Mouse (Mus musculus) CH12F3 (cell line): ENCODE measurements around the gene 1810024B03Rik.
"Not testable (repeated sequence)": the region's sequence is repeated elsewhere in the genome, so short reads cannot be mapped to it uniquely, and the experiment has no call there.

Experiments used
- in situ Hi-C: fragments of 300-500 bp; cut with MboI; formaldehyde crosslinking; loops from 2 replicates; pipeline ENCODE4 v1.14.3; 2020; ENCODE audit warnings: low sequenced_read_pairs

1810024B03Rik gene

GRCm38 (mm10) chr2:127207547-127208451 lies at the start of gene 1810024B03Rik, which contains the start of gene Snrnp200:
1810024B03Rik (minus strand) TSS chr2:127208280.
Snrnp200 (plus strand) TSS chr2:127208386.
- in situ Hi-C loops, result no loop called here

DNA sequence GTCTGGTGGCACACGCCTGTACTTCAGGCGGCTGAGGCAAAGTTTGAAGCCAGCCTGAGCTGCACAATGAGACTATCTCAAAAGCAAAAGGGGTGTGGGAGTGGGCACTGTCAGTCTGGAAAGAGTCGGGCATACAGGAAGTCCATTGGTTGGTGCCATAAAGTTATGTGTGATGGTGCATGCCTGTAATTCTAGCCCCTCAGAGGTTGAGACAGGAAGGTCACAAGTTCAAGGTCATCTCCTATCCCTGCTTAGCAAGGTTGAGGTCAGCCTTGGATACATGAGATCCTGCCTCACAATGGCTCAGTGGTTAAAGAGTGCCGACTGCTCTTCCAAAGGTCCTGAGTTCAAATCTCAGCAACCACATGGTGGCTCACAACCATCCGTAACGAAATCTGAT lies 47.2 kb upstream of the 1810024B03Rik start:
- in situ Hi-C loops, result loop anchor here (10.0 kb wide), 1 partner anchor 90 kb away; no protein-coding TSS in a partner anchor

- in situ Hi-C loops, result loop anchor here (10.0 kb wide), 1 partner anchor 90 kb away; no protein-coding TSS in a partner anchor
Measured at GRCm38 (mm10) chr2:127254604-127255134, 46.6 kb upstream of the 1810024B03Rik start.

GRCm38 (mm10) chr2:127252787-127253186 lies 44.7 kb upstream of the 1810024B03Rik start:
- in situ Hi-C loops, result loop anchor here (10.0 kb wide), 1 partner anchor 92 kb away; no protein-coding TSS in a partner anchor

DNA sequence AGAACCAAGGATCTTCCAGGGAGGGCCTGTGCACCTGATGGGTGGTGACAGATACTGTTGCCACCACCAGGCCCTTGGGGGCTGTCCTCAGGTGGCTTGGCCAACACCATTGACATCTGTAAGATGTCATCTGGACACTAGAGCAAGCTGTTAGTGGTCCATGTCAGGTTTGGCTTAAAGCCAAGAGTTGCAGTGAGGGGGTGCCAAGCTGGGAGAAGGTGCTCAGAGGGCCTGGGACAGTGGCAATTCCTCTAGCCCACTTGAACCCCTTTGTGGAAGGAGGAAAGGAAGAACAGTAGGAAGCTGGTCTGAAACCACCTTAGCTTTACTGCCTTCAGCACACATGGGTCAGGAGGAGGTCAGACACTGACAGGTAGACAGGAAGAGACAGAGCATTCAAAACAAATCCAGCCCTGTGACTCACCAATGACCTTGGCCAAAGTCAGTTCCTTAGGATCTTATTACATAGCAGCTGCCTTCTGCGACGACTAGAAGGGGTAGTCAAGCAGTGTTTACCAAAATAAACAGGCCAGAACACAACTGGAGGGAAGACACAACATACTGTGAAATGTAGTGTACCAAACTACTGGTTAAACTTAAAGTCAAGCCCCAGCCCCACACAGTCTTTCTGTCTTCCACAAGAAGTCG lies 43.9 kb upstream of the 1810024B03Rik start:
- in situ Hi-C loops, result loop anchor here (10.0 kb wide), 1 partner anchor 93 kb away; no protein-coding TSS in a partner anchor

GRCm38 (mm10) chr2:127251457-127251856 lies 43.4 kb upstream of the 1810024B03Rik start:
- in situ Hi-C loops, result loop anchor here (10.0 kb wide), 1 partner anchor 93 kb away; no protein-coding TSS in a partner anchor

DNA sequence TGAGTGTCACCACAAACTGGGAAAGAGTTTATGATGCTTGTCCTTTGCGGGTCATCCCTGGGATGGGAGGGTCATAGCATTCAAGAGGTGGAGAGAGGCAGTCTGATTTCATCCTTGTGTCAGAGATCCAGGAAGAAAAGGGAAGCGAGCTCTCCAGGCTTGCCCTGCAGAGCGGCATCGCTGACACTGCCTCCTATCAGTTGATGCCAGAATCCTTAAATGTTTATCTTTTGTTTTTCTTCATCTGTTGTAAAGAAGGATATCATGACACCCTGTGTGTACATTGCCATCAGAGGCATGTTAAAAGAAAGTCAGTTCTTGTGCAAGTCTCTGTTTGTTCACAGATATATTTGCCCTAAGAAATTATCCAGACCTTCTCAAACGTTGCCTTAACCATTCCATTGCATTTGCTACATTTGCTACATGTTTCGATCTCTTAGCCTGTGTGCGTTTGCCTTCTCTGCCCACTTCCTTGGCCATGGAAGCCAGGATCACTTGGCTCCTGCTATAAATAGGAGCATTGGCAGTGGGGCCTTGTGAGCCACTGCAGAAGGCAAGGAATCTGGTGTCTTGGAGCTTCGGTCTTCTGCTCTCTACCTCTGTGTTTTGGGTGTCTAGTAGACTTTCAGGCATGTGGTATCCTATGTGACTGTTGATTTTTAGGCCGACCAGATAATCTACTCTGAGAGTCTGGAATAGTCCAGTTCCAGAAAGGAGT lies 42.4 kb upstream of the 1810024B03Rik start:
- in situ Hi-C loops, result loop anchor here (10.0 kb wide), 1 partner anchor 94 kb away; no protein-coding TSS in a partner anchor

DNA sequence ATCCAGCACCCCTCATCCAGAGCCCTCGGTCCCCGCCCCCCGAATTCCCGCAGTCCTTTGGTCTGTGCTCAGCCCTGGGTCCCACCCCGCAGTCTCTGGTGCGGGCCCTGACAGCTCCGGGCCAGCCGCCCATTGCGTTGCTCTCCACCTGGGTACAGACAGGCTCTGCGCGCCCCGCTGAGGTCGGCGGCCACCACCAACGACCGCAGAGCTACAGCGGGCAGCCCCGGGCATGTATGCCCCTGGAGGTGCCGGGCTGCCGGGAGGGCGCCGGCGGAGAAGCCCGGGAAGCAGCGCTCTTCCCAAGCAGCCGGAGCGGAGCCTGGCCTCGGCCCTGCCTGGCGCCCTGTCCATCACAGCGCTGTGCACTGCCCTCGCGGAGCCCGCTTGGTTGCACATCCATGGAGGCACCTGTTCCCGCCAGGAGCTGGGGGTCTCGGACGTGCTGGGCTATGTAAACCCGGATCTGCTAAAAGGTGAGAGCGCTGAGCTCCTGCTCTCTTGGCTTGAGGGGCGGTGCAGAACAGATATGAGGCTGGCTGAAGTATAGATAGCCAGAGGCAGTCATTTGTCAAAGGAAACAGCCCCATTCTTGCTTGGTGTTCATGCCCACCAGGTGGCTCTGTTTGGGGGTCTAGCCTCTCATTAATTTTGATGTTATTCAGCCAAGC lies 40.4 kb upstream of the 1810024B03Rik start:
- in situ Hi-C loops, result no loop called here

DNA sequence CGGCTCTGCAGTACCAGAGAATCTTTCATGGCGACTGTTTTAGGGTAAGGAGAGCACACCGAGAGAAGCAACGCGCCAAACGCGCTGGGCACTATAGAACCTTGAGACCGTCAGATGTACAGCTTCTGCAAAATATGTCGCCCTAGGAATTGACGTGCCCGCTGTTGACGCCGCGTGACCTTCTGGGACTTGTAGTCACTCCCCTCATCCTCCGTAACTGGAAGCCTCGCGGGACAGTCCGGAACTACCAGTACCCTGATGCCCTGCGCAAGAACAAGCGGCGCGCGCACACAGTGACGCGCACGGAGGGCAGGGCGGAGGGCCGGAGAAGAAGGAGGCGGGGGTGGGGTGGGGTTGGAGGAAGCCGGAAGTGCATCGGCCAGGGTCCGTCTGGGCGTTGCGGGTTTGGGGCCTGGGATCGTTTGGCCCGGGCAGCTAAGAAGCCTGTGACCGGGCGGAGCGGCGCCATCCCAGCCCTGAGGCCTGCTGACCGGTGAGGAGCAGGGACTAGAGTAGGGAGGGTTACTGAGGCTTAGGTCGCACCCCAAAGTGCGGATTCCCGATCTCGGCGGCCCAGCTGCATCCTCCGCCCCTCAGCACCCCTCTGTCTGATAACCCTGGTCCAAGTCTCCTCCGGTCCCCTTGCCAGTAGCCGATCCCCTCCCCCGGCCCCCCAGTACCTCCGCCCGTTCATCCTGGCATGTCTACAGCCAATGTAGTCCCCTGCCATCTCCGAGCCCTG lies 39.7 kb upstream of the 1810024B03Rik start, which contains the start of the genes Ciao1 and Tmem127:
Gene Ciao1 (minus strand): TSS at position 225 of the 742 bp plus-strand sequence.
Gene Tmem127 (plus strand): TSS at position 317 of the 742 bp plus-strand sequence.
- in situ Hi-C loops, result no loop called here

- in situ Hi-C loops, result no loop called here
Measured at GRCm38 (mm10) chr2:127240065-127240464, 32.0 kb upstream of the 1810024B03Rik start.

GRCm38 (mm10) chr2:127237897-127238610 lies 30.0 kb upstream of the 1810024B03Rik start:
- in situ Hi-C loops, result no loop called here

- in situ Hi-C loops, result no loop called here
Measured at GRCm38 (mm10) chr2:127225261-127225660, 17.2 kb upstream of the 1810024B03Rik start.

DNA sequence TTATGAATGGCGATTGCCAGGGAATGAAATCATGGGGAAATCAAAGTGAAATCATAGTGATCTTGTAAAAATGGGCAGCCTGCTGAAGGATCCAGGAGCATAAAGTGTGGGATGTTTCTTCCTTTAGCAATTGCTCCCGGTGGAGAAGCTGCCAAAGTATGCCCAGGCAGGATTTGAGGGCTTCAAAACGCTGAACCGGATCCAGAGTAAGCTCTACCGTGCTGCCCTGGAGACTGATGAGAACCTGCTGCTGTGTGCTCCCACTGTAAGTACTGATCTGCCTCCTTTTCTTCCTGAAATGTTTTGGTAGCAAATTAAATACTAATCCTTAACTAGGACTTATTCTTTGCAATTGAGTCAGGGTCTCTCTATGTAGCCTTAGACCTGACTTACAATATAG lies 9.7 kb upstream of the 1810024B03Rik start:
- in situ Hi-C loops, result no loop called here

- in situ Hi-C loops, result no loop called here
Measured at GRCm38 (mm10) chr2:127210701-127211100, 2.6 kb upstream of the 1810024B03Rik start.

- in situ Hi-C loops, result no loop called here
Measured at GRCm38 (mm10) chr2:127208452-127208769, 331 bp upstream of the 1810024B03Rik start.

DNA sequence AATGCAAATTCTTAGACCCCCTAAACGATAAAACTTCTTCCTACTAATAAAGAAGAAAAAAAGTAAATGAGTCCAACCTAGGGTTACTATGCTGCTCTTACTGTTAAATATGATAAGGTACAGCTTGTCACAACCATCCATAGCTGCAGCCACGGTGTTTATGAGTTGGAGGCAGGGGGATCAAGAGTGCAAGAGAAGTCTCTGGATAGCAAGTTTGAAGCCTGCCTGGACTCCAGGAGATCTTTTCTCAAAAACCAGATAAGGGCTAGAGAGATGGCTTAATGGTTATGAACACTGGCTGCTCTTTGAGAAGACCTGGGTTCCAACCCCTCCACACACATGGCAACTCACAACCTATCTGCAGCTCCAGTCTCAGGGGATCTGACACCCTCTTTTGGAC lies 1.2 kb downstream of the 1810024B03Rik start:
- in situ Hi-C loops, result no loop called here

- in situ Hi-C loops, result not testable (repeated sequence)
Measured at GRCm38 (mm10) chr2:127205936-127206335, 2.1 kb downstream of the 1810024B03Rik start.

GRCm38 (mm10) chr2:127204932-127205331 lies 3.1 kb downstream of the 1810024B03Rik start:
- in situ Hi-C loops, result loop anchor here (5.0 kb wide), 1 partner anchor 43 kb away; no protein-coding TSS in a partner anchor
